Mouse (Mus musculus) embryo, embryonic 9.5 days (tissue): ENCODE results near the gene Smg6.
"Not testable (repeated sequence)": the region's sequence is repeated elsewhere in the genome, so short reads cannot be mapped to it uniquely, and the experiment has no call there.

ENCODE experiments used
- DNase-seq: peaks from one replicate; pipeline ENCODE4 v3.0.0-alpha.2; 2017; ENCODE audit errors: extremely low spot score

The Smg6 gene

DNA sequence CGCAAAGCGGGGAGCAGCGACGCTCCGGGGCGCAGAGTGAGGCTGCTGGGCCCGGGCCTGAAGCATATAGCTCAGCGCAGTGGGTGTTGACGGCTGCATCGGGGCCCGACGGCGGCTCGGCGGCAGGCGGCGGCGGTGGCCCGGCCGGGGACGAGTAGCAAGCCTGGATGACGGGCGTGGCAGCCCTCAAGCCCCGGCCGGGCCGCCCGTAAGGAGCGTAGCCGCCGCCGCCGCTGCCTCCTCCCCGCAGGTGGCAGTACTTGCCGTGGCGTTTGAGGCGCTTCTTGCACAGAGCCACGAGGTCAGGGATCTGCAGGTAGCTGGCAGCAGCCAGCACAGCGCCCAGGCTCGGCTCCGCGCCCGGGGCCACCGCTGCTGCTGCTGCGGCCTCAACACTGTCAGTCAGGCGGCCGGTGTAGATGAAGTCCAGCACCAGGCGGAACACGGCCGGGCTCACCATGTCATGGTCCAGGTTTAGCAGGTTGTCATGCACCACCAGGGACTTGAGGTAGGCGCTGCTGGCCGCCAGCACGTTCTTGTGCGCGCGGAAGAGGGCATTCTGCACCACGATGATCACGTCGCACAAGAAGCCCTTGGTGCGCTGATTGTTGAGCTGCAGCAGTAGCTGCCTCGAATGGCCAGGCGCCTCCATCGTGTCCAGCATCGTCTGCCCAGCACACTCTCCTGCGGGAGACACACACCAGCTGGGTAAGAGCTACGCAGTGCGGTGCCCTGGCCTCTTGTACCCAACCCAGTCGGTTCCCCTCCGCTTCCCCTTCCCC is 241.4 kb downstream of the Smg6 start:
- DNase-seq, result peak; percentile 54

DNA sequence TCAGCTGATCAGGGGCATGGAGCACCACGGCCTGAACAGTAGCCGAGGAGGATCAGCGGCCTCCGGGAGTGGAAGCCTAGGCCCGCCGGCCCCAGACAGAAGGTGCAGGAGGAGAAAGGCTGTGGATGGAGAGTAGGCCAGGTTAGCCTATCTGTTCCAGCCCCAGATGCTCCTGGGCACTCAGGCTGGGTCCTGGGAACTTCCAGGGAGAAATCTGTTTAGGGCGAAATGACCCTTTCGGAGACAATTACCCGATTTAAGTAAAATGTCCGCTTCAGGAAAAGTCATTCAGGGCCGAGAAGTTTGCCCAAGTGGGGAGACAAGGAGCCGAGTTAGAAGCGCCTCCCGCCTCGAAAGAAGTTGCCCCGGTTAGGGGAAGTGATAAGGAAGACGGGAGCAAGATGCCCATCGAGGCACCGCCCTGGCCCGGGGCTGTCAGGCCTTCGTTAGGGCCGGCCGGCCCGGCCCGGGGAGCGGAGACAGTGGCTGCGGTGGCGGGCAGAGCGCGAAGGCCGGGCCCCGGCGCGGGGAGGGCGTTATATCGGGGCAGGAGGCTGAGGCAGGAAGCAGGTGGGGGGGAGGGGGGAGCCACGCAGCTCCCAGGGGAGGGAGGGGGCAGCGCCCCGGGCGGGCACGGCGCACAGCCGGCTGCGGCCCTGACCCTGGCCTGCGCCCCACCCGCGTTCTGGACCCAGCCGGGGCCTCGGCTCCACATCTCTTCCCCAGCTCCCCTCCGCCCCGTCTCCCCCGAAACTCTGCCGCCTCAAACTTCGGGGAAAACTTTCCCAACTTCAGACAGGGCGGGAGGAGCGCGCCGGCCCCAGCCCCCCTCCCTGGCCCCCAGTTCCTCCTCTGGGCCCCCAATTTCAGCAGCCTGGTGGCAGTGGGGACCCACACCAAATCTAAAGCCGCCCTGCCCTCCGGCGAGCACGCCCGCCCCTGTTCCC is 242.3 kb downstream of the Smg6 start:
- no peak for DNase-seq

DNA sequence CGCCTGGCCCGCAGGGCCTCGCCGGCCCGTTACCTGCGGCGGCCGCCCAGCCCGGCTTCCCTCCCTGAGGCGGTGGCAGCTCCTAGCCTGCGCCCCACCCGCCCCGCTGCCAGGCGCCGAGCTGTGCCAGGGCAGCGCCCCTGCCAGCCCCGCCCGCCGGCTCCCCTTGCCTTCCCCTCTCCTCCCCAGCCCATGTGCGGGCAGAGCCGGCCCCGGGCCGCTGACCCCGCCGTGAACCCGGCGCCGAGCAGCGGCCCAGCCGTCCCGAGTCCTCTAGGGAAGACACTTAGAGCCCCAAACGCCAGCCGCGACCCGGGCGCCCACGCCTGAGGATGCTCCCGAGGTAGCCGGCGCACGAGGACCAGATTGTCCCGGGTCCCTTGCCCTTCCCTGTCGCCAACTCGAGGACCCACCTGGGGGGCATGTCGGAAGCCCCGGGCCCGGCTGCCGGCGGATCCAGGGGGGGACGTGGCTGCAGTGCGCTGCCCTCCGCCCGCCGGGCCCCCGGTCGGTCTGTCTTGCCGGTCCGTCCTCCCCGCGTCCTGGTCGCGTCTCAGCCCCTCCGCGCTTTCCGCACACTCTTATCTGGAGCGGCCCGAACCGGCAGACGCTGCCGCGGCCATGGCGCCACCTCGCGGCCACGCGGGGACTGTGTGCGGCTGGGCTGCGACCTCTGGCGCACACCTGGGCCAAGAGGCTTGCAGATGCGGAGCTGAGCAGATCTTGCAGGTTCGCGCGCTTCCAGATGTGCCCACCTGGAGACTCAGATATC is 243.2 kb downstream of the Smg6 start:
- DNase-seq, result peak; percentile 85

DNA sequence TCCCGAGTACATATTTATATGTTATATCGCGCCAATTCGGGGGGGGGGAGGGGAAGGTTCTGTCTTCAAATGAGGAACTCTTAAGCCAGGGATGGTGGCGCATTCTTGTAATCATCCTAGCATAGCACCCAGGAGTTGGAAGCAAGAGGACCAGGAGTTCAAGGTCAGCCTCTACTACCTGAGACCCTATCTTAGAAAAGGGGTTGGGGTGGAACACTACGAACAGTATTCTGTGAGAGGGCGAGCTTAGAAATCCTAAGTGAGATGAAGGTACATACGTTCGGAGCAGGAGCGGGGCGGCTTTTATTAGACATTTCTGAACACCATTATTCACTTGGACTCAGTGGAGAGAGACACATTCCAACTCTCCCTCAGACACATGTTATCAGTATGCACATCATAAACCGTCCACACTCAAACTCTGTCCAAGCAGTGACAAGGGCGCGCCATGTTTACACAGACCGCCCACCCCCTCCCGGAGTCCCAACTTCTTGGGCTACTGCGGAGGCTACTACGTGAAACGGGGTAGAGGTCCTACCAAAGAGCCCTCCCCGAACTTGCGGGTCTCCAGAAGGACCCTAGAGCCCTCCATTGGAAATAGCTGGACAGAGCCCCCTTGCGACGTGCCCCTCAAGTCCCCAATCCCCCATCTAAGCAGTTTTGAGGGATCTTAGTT is 243.9 kb downstream of the Smg6 start, which contains the start of gene Hic1:
Gene Hic1, minus strand, starts transcription at position 115 of the 676 bp plus-strand sequence.
- DNase-seq, result no peak

DNA sequence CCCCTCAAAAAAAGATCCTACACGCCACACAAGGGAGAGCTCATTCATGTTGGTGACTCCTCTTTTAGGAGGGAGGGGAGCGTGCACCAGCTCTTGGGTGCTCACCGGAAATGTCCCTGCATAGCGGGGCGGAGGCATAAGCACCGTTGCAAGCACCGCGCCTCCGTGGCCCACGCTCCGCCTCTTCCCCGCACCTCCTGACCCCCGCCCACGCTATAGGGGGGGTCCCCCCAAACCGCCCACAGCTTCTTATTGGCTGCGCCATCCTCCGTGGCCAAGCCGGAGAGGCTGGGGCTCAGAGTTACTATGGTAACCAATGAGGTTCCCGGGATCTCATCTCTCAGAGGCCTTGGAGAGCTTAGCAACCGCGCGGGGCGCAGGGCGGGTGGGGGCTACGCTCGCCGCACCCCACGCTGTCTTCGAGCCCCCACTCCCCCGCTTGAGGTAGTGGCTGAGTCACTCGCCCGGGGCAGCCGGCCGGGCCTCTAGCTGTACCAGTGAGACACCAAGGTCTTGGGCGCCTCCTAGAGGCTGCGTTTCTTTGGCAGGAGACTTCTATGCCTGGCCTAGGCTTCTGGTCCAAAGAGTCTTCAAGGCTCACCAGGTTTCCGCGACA is 244.6 kb downstream of the Smg6 start:
- peak; percentile 85 for DNase-seq

DNA sequence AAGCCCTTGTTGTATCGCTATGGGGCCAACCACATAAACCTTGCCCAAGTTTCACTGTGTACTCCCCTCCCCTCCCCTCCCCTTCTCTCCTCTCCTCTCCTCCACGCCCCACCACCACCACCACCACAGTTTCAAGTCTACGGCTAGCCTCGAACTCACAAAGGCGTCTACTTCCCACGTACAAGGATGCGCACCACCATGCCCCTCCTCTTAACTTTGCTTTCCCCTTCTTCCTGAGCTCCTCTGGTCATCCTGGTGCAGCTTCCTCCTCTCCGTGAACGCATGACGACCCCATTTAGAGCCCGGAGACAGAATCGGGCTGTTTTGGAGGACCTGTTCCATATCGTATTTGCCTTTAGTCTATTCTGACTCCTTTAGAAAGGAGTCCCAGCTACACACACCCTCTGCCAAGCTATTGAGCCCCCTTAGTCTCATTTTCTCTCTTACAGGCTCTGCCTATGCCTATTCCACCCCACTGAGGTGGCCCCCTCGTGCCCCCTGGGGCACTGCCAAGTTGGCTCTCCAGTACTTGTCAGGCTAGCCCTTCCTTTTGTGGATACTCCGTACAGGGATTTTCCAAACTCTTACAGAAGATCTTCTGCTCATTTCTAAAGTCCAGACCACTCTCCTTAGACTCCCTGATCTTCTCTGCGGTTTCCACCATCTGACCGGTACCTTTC is 245.7 kb downstream of the Smg6 start:
- DNase-seq, result no peak

DNA sequence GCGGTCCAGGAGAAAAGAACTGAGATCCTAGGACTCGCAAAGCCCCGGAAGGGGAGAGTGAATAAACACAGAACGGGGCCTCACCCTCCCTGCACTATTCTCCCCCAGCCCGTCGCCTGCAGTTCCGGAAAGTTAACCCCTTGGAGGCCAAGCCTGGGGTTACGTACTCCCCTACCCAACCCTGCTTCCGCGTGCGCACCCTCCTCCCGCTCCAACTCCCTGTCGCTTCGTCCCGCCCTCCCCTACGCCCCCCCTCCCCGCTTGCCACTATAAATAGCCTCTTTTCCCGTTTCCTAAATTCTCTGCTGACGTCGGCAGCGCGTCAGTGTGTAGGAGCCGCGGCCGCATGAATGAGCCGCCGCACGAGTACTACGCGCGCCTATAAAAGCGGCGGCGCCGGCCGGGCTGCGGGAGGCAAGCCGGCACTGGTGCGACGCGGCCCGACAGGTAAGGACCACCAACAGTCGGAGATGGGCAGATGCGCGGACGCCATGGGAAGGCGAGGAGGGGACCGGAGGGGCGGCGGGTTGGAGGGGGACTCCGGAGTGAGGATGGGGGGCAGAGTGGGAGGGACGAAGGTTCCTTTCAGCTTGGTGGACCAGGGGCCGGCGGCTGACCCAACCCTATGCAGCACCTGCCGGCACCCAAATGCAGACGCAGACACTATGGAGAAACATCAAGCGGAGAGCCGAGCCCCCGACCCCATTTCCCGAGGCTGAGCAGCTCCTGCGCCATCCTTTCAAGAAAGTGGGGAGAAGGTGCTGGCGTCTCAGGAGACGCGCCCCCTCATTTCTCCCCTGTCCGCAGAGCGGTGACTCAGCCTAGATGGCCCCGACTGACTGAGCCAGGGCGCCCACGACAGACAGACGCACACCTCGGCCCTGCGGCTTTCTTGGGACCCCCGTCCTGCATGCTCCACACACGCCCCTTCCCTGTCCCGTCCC is 246.8 kb downstream of the Smg6 start:
- DNase-seq, result no peak

DNA sequence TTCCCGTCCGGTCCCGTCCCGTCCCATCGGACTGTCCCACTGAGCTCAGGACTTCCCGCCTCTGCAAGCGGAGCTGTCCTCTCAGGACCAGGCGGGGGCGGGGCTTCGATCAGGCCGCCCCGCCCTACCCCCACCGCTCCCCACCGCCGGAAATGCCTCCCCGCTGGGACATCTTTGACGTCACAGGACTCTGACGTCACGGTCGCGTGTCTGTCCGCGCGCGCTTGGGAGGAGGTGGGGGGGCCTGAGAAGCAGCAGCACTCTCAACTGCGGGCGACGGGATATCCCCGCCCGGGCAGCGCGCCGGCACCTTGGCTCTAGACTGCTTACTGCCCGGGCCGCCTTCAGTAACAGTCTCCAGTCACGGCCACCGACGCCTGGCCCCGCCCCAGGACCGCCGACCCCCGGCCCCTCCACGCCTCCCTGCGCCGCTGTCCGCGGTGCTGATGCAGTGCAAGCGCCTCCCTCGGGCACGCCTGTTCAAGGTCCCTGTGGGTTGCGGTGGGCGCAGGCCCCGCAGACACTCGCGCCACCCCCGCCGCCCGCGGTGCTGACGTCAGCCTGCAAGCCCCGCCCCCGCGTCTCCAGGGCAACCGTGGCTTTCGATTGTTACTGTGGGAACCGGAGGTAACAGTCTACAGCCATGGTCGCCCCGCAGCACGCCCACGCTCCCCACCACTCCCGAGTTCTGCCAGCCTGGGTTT is 247.6 kb downstream of the Smg6 start:
- DNase-seq, result peak; percentile 93

DNA sequence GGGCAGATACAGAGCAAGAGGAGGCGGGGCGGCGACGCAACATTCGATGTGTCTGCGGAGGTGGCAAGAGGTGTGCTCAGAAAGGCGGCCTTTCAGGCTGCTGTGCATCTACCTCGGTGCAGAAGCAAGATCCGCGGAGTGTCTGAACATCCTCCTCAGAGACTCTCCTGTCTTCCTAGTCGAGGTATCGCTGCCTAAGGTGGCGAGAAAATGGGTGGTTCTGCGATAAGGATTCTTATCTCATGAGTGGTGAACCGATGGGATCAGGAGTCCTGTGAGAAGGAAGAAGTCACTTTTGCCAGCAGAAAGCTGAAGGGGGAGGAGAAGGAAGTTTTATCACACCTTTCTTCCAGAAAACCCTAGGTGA is 248.2 kb downstream of the Smg6 start:
- DNase-seq, result no peak

DNA sequence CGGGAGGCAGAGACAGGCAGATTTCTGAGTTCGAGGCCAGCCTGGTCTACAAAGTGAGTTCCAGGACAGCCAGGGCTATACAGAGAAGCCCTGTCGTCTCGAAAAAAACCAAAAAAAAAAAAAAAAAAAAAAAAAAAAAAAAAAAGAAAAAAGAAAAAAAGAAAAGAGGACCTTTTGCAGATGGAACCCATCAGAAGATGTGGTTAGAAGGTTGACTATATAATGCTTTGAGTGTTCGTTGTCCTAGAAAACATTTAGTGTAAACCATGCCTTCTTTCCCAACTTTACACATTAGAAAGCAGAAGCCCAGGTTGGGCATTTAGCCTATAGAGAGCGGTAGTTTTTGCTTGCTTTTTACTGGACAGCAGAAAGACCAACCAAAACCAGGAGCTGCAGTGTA is 249.0 kb downstream of the Smg6 start:
- not testable (repeated sequence) for DNase-seq

DNA sequence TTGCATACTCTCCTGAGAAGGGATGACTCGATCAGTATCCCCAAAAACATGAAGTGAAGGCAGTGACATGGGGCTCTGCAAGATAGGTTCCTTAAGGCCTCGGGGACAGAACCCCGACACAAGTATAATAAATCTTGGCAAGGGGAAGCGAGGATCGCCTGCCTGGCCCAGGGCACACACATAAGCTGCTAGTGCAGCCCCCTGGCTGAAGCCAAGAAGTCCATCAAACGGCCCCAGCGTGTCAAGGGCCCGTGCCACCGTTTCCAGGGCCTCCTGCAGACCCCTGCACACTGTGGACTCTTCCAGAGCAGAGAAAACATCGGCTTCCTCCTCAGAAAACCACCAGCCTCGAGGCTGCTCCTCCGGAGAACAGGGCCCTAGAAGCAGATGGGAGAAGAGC is 252.4 kb downstream of the Smg6 start:
- no peak for DNase-seq

DNA sequence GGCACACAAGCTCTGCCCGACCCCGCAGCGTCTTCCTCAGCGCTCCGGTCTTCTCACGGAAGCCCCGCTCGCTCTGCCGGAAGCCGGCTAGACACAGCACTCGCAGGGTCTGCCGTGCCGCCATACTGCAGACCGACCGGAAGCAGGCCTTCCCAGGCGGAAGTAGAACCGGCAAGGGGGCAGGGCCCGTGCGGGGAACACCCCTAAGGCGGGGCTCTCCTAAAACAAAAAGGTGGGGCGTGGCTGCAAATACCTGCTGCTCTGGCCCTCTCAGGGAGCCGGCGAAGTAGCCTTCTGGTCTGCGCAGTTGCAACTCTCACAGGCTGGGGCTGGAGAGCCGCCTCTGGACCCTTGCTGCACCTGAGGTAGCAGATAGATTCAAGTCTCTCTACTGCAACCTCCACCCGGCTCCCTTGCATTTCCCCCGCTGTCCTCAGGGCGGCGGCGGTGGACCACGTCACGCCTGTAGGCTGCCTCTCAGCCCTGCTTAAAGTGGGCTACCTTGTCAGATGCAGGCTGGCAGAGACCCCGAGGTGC is 253.1 kb downstream of the Smg6 start, which contains the start of gene Ovca2:
Gene Ovca2, minus strand, starts transcription at position 164 of the 537 bp plus-strand sequence.
- peak; percentile 94 for DNase-seq

DNA sequence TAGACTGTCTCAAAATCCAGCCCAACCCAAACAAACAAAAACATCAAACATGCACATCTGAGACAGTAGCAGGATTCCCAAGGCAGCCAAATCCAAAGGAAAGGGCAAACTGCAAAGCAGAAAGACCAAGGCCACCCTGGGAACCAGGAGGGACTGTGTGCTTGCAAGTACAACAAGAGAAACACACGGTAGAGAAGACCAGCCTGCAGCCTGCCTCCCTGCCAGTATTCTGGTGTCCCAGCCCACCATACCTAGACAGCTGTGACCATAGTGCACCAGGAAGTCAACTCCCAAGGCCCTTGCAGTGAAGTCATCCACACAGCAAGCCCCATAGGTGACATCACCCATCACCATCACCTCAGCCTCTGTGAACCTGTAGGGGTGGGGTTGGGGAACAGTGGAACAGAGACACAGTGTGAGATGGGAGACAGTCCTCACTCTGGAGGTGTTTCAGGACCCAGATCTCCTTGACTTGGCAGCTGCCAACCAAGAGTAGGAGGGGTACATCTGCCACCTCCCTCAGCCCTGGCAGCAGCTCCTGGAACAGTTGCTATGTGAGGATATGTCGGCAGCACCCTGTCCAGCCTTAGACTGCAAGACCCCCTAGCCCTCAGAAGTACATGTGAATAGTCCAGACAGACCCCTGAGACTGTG is 258.4 kb downstream of the Smg6 start:
- DNase-seq, result no peak

DNA sequence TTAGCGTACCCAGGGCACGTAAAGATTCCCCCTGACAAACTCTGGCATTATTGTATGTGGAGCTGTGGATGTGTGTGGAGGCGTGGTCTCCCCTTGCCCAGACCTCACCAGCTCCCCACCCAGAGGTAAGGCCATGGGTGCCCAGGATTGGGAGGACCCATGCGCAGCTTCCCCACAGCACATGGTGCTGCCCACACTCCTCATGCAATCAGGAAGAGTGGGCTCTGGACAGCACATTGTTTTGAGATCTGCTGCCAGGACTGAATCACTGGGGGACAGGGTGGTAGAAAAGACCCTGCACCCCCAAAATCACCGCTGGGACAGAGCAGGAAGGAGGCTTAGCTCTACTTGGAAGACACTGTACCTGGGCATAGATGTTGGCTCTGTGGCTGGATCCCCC is 258.9 kb downstream of the Smg6 start:
- no peak for DNase-seq

DNA sequence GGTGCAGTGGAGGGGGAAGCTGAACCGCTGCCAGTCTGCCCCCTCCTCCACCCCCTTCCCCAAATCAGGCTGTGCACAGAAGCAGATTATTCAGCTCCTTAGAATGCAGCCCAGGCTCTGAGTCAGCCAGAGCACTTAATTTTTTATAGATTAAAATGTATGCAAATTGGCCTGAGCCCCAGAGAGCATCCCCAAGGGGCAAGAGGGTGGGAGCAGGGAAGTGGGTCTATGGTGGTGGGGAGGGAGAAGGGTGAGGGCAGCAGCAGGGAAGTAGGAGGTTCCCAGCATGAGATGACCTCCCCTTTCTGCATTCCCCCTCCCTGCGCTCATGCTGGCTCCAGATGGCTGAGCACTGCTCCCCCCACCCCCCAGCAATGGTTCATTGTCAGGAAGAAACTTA is 259.4 kb downstream of the Smg6 start:
- DNase-seq, result no peak

DNA sequence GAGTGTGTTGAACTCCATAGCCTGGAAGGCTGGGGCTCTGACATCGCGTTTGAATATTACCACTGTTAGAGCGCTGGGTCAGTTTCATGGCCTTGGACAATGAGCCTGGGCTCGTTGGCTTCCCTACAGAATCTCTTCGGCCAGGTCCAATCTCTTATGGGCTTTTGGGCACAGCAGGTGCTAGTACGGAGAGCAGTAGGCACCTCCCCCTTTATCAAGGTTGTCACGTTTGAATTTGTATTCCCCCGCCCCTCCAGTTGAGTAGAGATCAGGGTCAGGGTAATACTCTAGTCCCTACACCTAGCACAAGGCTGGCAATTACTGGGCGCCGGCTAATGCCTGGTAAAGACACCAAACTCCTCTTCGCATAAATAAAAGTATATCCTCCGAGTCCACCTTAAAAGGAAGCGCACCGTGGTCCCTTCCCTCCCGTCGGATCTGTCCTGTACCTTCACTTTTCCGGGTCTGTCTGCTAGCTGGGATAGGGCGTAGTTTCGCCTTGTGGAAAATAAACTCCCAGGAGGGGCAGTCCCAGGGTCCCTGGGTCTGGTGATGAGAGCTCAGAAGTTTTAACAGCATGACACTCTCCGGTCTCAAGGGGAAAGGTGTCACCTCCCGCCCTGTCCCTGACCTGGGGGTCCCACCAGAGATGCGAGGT is 264.2 kb downstream of the Smg6 start:
- DNase-seq, result no peak

DNA sequence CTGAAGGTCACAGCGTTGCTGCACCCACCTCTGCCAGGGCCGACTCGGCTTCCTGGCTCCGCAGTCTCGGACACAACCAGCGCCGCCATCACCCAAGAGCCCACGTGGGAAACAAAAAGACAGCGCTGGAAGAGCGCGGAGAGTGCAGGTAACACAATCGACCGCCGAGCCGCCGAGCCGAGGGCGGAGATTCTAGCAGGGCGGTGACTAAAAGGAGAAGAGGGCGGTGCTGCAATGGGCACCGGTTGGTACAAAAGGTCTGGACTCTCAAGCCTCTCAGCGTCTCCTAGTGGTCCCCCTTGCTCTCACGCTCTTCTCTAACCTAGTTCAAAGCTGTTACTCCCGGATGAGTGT is 264.7 kb downstream of the Smg6 start:
- DNase-seq, result peak; percentile 83
